18 mouse cellular contexts compared by ENCODE assay signal in genomic region chr2:71316116-71316789, GRCm38 (mm10). TPM values are rescaled to one million over a fixed set of nuclear protein-coding genes. Genes with fewer than 3 reads are reported as not detected.
DNase-seq lines count a peak whose midpoint lies in the region; ATAC-seq lines count a peak whose summit lies in the region.
"Had no signal": no experiment of that assay in that cellular context is flagged by ENCODE, and none has a peak within 500 bp of the region (broad histone marks: within the 10 kb centered on the region; RNA-seq: fewer than 3 reads in every experiment).

No protein-coding gene starts in this region.

- H3K4me1 ChIP-seq in forebrain, embryonic 10.5 days: peaks cover 24% of the 10 kb centered on the region
- H3K4me1 ChIP-seq in forebrain, embryonic 16.5 days (replicated peaks; ENCODE audit: control insufficient read depth, insufficient read depth, low read length): no peaks in the 10 kb centered on the region
- peaks cover 2% of the 10 kb centered on the region; the same call in 1 of the 2 replicates for H3K4me1 ChIP-seq in embryonic facial prominence, embryonic 11.5 days (ENCODE audit: control insufficient read depth, insufficient read depth, low read length)
- H3K4me1 ChIP-seq: forebrain, embryonic 13.5 days; heart, embryonic 12.5 days; hindbrain, embryonic 15.5 days had no signal

- H3K9me3 ChIP-seq in forebrain, embryonic 10.5 days: no peaks in the 10 kb centered on the region; the same call in 1 of the 2 replicates
- no peaks in the 10 kb centered on the region for H3K9me3 ChIP-seq in forebrain, embryonic 16.5 days (ENCODE audit: control insufficient read depth, low read length)
- 0 out of 2 replicates have a peak, but pooled peaks cover 2% of the 10 kb centered on the region for H3K9me3 ChIP-seq in embryonic facial prominence, embryonic 11.5 days (replicated peaks; ENCODE audit: control insufficient read depth, low read length)
- H3K9me3 ChIP-seq: forebrain, embryonic 13.5 days; hindbrain, embryonic 15.5 days had no signal

- ATAC-seq in forebrain, embryonic 16.5 days: no peak
- no peak for ATAC-seq in embryonic facial prominence, embryonic 11.5 days (replicated peaks; ENCODE audit: insufficient number of reproducible peaks, low FRiP score, low TSS enrichment, low read depth)
- ATAC-seq: forebrain, embryonic 13.5 days; intestine, embryonic 16.5 days had no signal

- no peak for DNase-seq in forebrain, embryonic 10.5 days (ENCODE audit: extremely low spot score, low spot score)
- DNase-seq in 3T3-L1 (ENCODE audit: low read depth, low spot score): peak; percentile 63
- DNase-seq in embryonic facial prominence, embryonic 11.5 days (ENCODE audit: low spot score): peak; percentile 76
- DNase-seq in forelimb bud, embryonic 11.5 days (ENCODE audit: low read depth, low spot score): peak; percentile 34
- no peak for DNase-seq in frontal cortex, postnatal 10 days (ENCODE audit: low spot score in 2 of 2)
- no peak for DNase-seq in spleen, postnatal 36 days (ENCODE audit: low spot score in 2 of 2)
- DNase-seq: adrenal gland, adult 2 months; adrenal gland, postnatal 25 days; cerebellum, adult 2 months; cerebellum, postnatal 10 days; gastrocnemius, postnatal 10 days; heart, postnatal 36 days had no signal

- H3K4me3 ChIP-seq in forebrain, embryonic 10.5 days: no peak overlapping the region
- H3K4me3 ChIP-seq in forebrain, embryonic 16.5 days (replicated peaks; ENCODE audit: low read length): no peak overlapping the region
- no peak overlapping the region for H3K4me3 ChIP-seq in embryonic facial prominence, embryonic 11.5 days (ENCODE audit: low read depth, low read length)
- H3K4me3 ChIP-seq: forebrain, embryonic 13.5 days; heart, embryonic 12.5 days; hindbrain, embryonic 15.5 days had no signal

- H3K9ac ChIP-seq in forebrain, embryonic 16.5 days (replicated peaks; ENCODE audit: low read depth, low read length): no peak overlapping the region
- H3K9ac ChIP-seq in embryonic facial prominence, embryonic 11.5 days (replicated peaks; ENCODE audit: low read length): no peak overlapping the region
- H3K9ac ChIP-seq: forebrain, embryonic 13.5 days; heart, embryonic 12.5 days; hindbrain, embryonic 15.5 days had no signal

- H3K4me2 ChIP-seq in forebrain, embryonic 16.5 days (ENCODE audit: low read length): no peak overlapping the region
- no peak overlapping the region for H3K4me2 ChIP-seq in embryonic facial prominence, embryonic 11.5 days (ENCODE audit: low read depth, low read length)
- H3K4me2 ChIP-seq: forebrain, embryonic 13.5 days; heart, embryonic 12.5 days; hindbrain, embryonic 15.5 days had no signal

- WGBS in forebrain, embryonic 10.5 days: 90% methylated on average over 3 of the region's 3 CpGs
- WGBS in forebrain, embryonic 16.5 days: 96% methylated on average over 3 of the region's 3 CpGs
- WGBS in embryonic facial prominence, embryonic 11.5 days: 79% methylated on average over 3 of the region's 3 CpGs

- H3K36me3 ChIP-seq in forebrain, embryonic 10.5 days (replicated peaks): peaks cover 44% of the 10 kb centered on the region
- peaks cover 17% of the 10 kb centered on the region for H3K36me3 ChIP-seq in forebrain, embryonic 16.5 days (ENCODE audit: control insufficient read depth, insufficient read depth)
- no peaks in the 10 kb centered on the region for H3K36me3 ChIP-seq in embryonic facial prominence, embryonic 11.5 days (replicated peaks; ENCODE audit: control insufficient read depth, insufficient read depth, low read depth, low read length)

- no peaks in the 10 kb centered on the region for H3K27me3 ChIP-seq in forebrain, embryonic 10.5 days (ENCODE audit: poor library complexity, severe bottlenecking)
- H3K27me3 ChIP-seq in forebrain, embryonic 16.5 days (replicated peaks; ENCODE audit: control insufficient read depth, insufficient read depth, low read length): no peaks in the 10 kb centered on the region
- H3K27me3 ChIP-seq in embryonic facial prominence, embryonic 11.5 days (ENCODE audit: control insufficient read depth, insufficient read depth, low read length): no peaks in the 10 kb centered on the region
- H3K27me3 ChIP-seq: CH12.LX; forebrain, embryonic 13.5 days; heart, embryonic 12.5 days; hindbrain, embryonic 15.5 days had no signal

- peak overlapping the region; percentile 44; the same call in 1 of the 2 replicates for H3K27ac ChIP-seq in forebrain, embryonic 10.5 days
- no peak overlapping the region for H3K27ac ChIP-seq in forebrain, embryonic 16.5 days (ENCODE audit: low read length)
- no peak overlapping the region for H3K27ac ChIP-seq in embryonic facial prominence, embryonic 11.5 days (replicated peaks; ENCODE audit: low read depth, low read length)
- H3K27ac ChIP-seq: forebrain, embryonic 13.5 days; hindbrain, embryonic 15.5 days had no signal

RNA-seq across cellular contexts. Expression of gene Slc25a12, which starts 51.3 kb away (rescaled TPM):
- polyA plus RNA-seq in forebrain, embryonic 10.5 days (2016; fragmentation: Nextera tagmentation; extraction: Ambion mirVana): 36.0 TPM in 2 replicates
- 79.6 and 86.7 TPM in 2 replicates for polyA plus RNA-seq in forebrain, embryonic 16.5 days (2015; fragmentation: Nextera tagmentation; extraction: Ambion mirVana)
- 40.4 and 43.9 TPM in 2 replicates for polyA plus RNA-seq in embryonic facial prominence, embryonic 11.5 days (2014; fragmentation: Nextera tagmentation; extraction: Ambion mirVana)

Comparison
In these comparisons a context has a peak if more than half of its experiments do, and no peak if none do; other contexts are left out.
1. DNase-seq: peak in 3T3-L1 (single experiment), embryonic facial prominence, embryonic 11.5 days (single experiment) and forelimb bud, embryonic 11.5 days (single experiment); none in forebrain, embryonic 10.5 days (single experiment), frontal cortex, postnatal 10 days (0 of 2) and spleen, postnatal 36 days (0 of 2).